Mouse (Mus musculus) heart, embryonic 11.5 days (tissue): ENCODE measurements around the gene Mrgprb8. TPM values are rescaled to one million over a fixed set of nuclear protein-coding genes. Genes with fewer than 3 reads are reported as not detected.
"Not testable (repeated sequence)": the region's sequence is repeated elsewhere in the genome, so short reads cannot be mapped to it uniquely, and the experiment has no call there.

Experiments used
- ATAC-seq: fragments of 200-750 bp; cut with Nextera tagmentation; replicated peaks from 2 replicates; pipeline ENCODE4 v1.8.0; 2017; ENCODE audit warnings: moderate library complexity; ENCODE audit not compliant: insufficient number of reproducible peaks, low FRiP score, low TSS enrichment
- H3K27ac ChIP-seq: fragments of 300-500 bp; sonication (generic); 2 replicates; pipeline ENCODE4 v1.5.1; 2014; ENCODE audit warnings: mild to moderate bottlenecking, low read depth, low read length
- H3K27me3 ChIP-seq: fragments of 300-500 bp; sonication (generic); 2 replicates; pipeline ENCODE4 v1.6.1; 2014; ENCODE audit warnings: mild to moderate bottlenecking, low read length, mixed read lengths; ENCODE audit not compliant: control insufficient read depth, insufficient read depth
- H3K36me3 ChIP-seq: fragments of 300-500 bp; sonication (generic); 2 replicates; pipeline ENCODE4 v1.6.1; 2014; ENCODE audit warnings: mild to moderate bottlenecking, low read length, moderate library complexity, mixed read lengths; ENCODE audit not compliant: control insufficient read depth, insufficient read depth
- H3K4me1 ChIP-seq: fragments of 300-500 bp; sonication (generic); 2 replicates; pipeline ENCODE4 v1.6.1; 2014; ENCODE audit warnings: low read length; ENCODE audit not compliant: control insufficient read depth, insufficient read depth
- H3K4me2 ChIP-seq: fragments of 300-500 bp; sonication (generic); 2 replicates; pipeline ENCODE4 v1.6.1; 2014; ENCODE audit warnings: mild to moderate bottlenecking, moderate library complexity
- H3K4me3 ChIP-seq: fragments of 300-500 bp; sonication (generic); 2 replicates; pipeline ENCODE4 v1.5.1; 2014; ENCODE audit warnings: low read depth, low read length
- H3K9ac ChIP-seq: fragments of 300-500 bp; sonication (generic); 2 replicates; pipeline ENCODE4 v1.6.1; 2014; ENCODE audit warnings: mild to moderate bottlenecking, low read depth, low read length, moderate library complexity
- H3K9me3 ChIP-seq: fragments of 300-500 bp; sonication (generic); replicated peaks from 2 replicates; pipeline ENCODE4 v1.6.1; 2016; ENCODE audit warnings: low read length; ENCODE audit not compliant: control insufficient read depth
- WGBS: fragments of 180-500 bp; shearing (Covaris S2); extraction: QIAGEN DNeasy Blood & Tissue Kit; methylation state at CpG from one replicate; pipeline ENCODE4 v1.1.7; 2014; ENCODE audit not compliant: insufficient replicate concordance; 5-methylcytosine and 5-hydroxymethylcytosine counted together
- polyA plus RNA-seq: library from polyadenylated mRNA; unstranded; fragments of >200 nt; fragmentation: Nextera tagmentation; extraction: Ambion mirVana; gene quantifications from 2 replicates; pipeline ENCODE4 v1.2.1, GENCODE M21; 2014

Gene Mrgprb8
- not detected in 2 replicates for polyA plus RNA-seq

GRCm38 (mm10) chr7:48388226-48388625, at the start of gene Mrgprb8:
Mrgprb8 (plus strand) TSS chr7:48388526.
- H3K4me1 ChIP-seq = no peaks in the 10 kb centered on the region
- no peaks in the 10 kb centered on the region for H3K36me3 ChIP-seq
- no peak within 1 kb of the TSS for H3K9ac ChIP-seq
- ATAC-seq = no peak
- WGBS = 68% methylated on average over 2 of the region's 2 CpGs
- H3K4me2 ChIP-seq = no peak within 1 kb of the TSS
- H3K9me3 ChIP-seq = peaks cover 24% of the 10 kb centered on the region
- no peak within 1 kb of the TSS for H3K27ac ChIP-seq
- H3K4me3 ChIP-seq = no peak within 1 kb of the TSS
- no peaks in the 10 kb centered on the region for H3K27me3 ChIP-seq

GRCm38 (mm10) chr7:48435936-48436335, 47.6 kb downstream of the Mrgprb8 start:
- WGBS = 70% methylated on average over 3 of the region's 3 CpGs
- ATAC-seq = not testable (repeated sequence)

GRCm38 (mm10) chr7:48436581-48436980, 48.3 kb downstream of the Mrgprb8 start:
- ATAC-seq = no peak
- H3K27me3 ChIP-seq = no peaks in the 10 kb centered on the region
- no peak overlapping the region for H3K4me3 ChIP-seq
- no peaks in the 10 kb centered on the region for H3K36me3 ChIP-seq
- H3K27ac ChIP-seq = no peak overlapping the region
- no peak overlapping the region for H3K4me2 ChIP-seq
- H3K9me3 ChIP-seq = peaks cover 7% of the 10 kb centered on the region
- 46% methylated on average over 3 of the region's 3 CpGs for WGBS
- no peak overlapping the region for H3K9ac ChIP-seq
- H3K4me1 ChIP-seq = no peaks in the 10 kb centered on the region

More at GRCm38 (mm10) chr7:48435936-48436335, 47.6 kb downstream of the Mrgprb8 start:
- H3K36me3 ChIP-seq, H3K4me3 ChIP-seq, H3K27me3 ChIP-seq, H3K4me2 ChIP-seq, H3K27ac ChIP-seq, H3K9me3 ChIP-seq, H3K4me1 ChIP-seq, H3K9ac ChIP-seq: not testable (repeated sequence)

Other genes with a start within 250 kb of the Mrgprb8 start
- gene Mrgprb5, start 219.5 kb upstream of the Mrgprb8 start, polyA plus RNA-seq = not detected in 2 replicates
- gene Mrgprb4, start 189.2 kb upstream of the Mrgprb8 start, polyA plus RNA-seq = not detected in 2 replicates
- not detected in 2 replicates for gene Mrgprb1, start 67.8 kb downstream of the Mrgprb8 start, polyA plus RNA-seq
- not detected in 2 replicates for gene Mrgprx2, start 110.8 kb downstream of the Mrgprb8 start, polyA plus RNA-seq
- gene Mrgprb2, start 169.6 kb downstream of the Mrgprb8 start, polyA plus RNA-seq = not detected in 2 replicates